Mouse (Mus musculus) embryonic fibroblast, embryonic 13.5 days (primary cell): ENCODE results near the gene Alx3.

Experiments used
- CTCF ChIP-seq: IDR thresholded peaks from 2 replicates; pipeline ENCODE4 v1.5.1; 2011; ENCODE audit warnings: mild to moderate bottlenecking, control low read depth, low read length, moderate library complexity, borderline replicate concordance; ENCODE audit not compliant: insufficient read depth
- POLR2A ChIP-seq: IDR thresholded peaks from 2 replicates; pipeline ENCODE4 v1.6.1; 2011; ENCODE audit warnings: low read depth, mild to moderate bottlenecking, control low read depth, low read length, moderate library complexity

DNA sequence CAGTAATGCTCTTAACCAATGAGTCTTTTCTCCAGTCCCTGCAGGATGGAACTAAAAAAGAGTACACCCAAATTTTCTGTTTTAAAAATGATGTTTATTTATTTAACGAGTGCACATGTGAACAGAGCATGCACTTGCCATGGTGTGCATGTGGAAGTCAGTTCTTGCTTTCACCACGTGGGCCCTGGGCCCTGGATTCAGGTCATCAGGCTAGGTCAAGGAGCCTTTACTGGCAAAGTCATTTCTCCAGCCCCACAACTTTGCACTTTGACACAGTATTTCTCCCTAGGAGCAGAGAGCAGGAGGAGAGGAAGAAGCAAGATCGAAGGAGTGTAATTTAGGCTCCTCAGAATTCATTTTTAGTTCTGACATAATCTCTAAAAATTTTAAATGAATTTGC is 60.0 kb downstream of the Alx3 start:
- TF ChIP-seq CTCF (no peak), POLR2A (no peak)
